Comparison of ENCODE assay signal across 11 mouse cellular contexts in genomic region chr12:73475020-73475419, GRCm38 (mm10).
"Had no signal": no experiment of that assay in that cellular context is flagged by ENCODE, and none has a peak within 500 bp of the region (broad histone marks: within the 10 kb centered on the region; RNA-seq: fewer than 3 reads in every experiment).

No protein-coding gene starts in this region.

- H3K4me2 ChIP-seq: kidney, embryonic 15.5 days; liver, embryonic 11.5 days; liver, embryonic 15.5 days; midbrain, embryonic 12.5 days had no signal

- H3K27me3 ChIP-seq: liver, embryonic 15.5 days; midbrain, embryonic 12.5 days had no signal

- H3K9me3 ChIP-seq: kidney, embryonic 15.5 days; liver, embryonic 15.5 days; midbrain, embryonic 12.5 days had no signal

- DNase-seq: kidney, adult 18-20 months; kidney, postnatal 14 days; lung, adult 2 months; lung, postnatal 10 days; lung, postnatal 4 days; thymus, postnatal 14 days had no signal

- H3K9ac ChIP-seq: kidney, embryonic 15.5 days; liver, embryonic 15.5 days; midbrain, embryonic 12.5 days had no signal

- ATAC-seq: midbrain, embryonic 16.5 days had no signal

- H3K4me3 ChIP-seq: kidney, embryonic 15.5 days; liver, embryonic 15.5 days; midbrain, embryonic 12.5 days had no signal

- H3K4me1 ChIP-seq: liver, embryonic 15.5 days had no signal

- H3K27ac ChIP-seq: kidney, embryonic 15.5 days; liver, embryonic 15.5 days; midbrain, embryonic 12.5 days had no signal

- H3K36me3 ChIP-seq: kidney, embryonic 15.5 days; liver, embryonic 15.5 days; midbrain, embryonic 12.5 days had no signal
